Mouse (Mus musculus) erythroblast, embryonic 14.5 days (primary cell): ENCODE results near the gene Mybpc1. TPM values are rescaled to one million over a fixed set of nuclear protein-coding genes. Genes with fewer than 3 reads are reported as not detected.

Experiments used
- H3K27me3 ChIP-seq: 2 replicates; pipeline ENCODE4 v1.6.1; 2012; ENCODE audit warnings: inconsistent platforms; ENCODE audit not compliant: control insufficient read depth
- H3K36me3 ChIP-seq: 2 replicates; pipeline ENCODE4 v1.6.1; 2012; ENCODE audit warnings: mild to moderate bottlenecking, inconsistent platforms; ENCODE audit not compliant: control insufficient read depth
- H3K4me1 ChIP-seq: 2 replicates; pipeline ENCODE4 v1.6.1; 2012; ENCODE audit warnings: inconsistent platforms; ENCODE audit not compliant: control insufficient read depth
- H3K4me3 ChIP-seq: replicated peaks from 2 replicates; pipeline ENCODE3; 2012; ENCODE audit warnings: moderate library complexity, mild to moderate bottlenecking, inconsistent platforms
- H3K9me3 ChIP-seq: 2 replicates; pipeline ENCODE4 v1.6.1; 2012; ENCODE audit warnings: low read length, inconsistent platforms, mixed read lengths; ENCODE audit not compliant: control insufficient read depth
- GATA1 ChIP-seq: IDR thresholded peaks from 2 replicates; pipeline ENCODE4 v1.6.1; 2012; ENCODE audit warnings: low read length, inconsistent platforms, mixed read lengths
- TAL1 ChIP-seq: IDR thresholded peaks from 3 replicates; pipeline ENCODE4 v1.6.1; 2012; ENCODE audit warnings: low read length, inconsistent platforms, mixed read lengths
- polyA plus RNA-seq: library from polyadenylated mRNA; stranded (reverse); fragments of >175 nt; gene quantifications from 2 replicates; pipeline ENCODE4 v1.2.3, GENCODE M21; 2012

Mybpc1 gene
- polyA plus RNA-seq, 1 experiment: not detected

- Histone ChIP-seq H3K36me3 (no peaks in the 10 kb centered on the region), H3K4me3 (no peak overlapping the region), H3K4me1 (no peaks in the 10 kb centered on the region), H3K27me3 (no peaks in the 10 kb centered on the region), H3K9me3 (no peaks in the 10 kb centered on the region)
- no peak for TF ChIP-seq TAL1
- no peak for TF ChIP-seq GATA1
Observed at GRCm38 (mm10) chr10:88613051-88613450, 8.1 kb upstream of the Mybpc1 start.

GRCm38 (mm10) chr10:88606686-88607085 lies 1.7 kb upstream of the Mybpc1 start:
- Histone ChIP-seq H3K4me3 (no peak overlapping the region), H3K36me3 (no peaks in the 10 kb centered on the region), H3K27me3 (no peaks in the 10 kb centered on the region; the same call in 1 of the 2 replicates)

DNA sequence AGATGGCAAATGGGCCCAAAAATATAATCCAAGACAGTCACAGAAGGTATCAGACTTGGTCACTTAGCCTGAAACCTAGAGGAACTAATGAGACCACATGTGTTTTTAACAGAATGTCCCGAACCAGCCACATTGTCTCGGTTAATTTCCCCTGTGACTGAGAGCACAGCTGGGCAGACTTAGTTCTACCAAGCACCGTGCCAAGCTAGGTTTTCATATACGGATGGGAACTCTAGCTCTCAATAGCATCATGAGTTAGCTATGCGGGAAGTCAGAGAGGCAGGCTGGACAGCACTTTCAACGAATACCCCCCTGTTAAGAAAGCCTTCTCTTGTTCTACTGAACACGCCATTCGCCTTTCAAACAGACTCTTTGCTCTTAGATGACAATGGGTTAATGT lies 1.1 kb upstream of the Mybpc1 start:
- TF ChIP-seq GATA1: no peak
- TF ChIP-seq TAL1: no peak
- no peaks in the 10 kb centered on the region; the same call in 1 of the 2 replicates for H3K27me3 ChIP-seq
- H3K4me1 ChIP-seq: no peaks in the 10 kb centered on the region
- no peaks in the 10 kb centered on the region for H3K9me3 ChIP-seq
- H3K4me3 ChIP-seq: no peak overlapping the region
- H3K36me3 ChIP-seq: no peaks in the 10 kb centered on the region

More at GRCm38 (mm10) chr10:88606686-88607085, 1.7 kb upstream of the Mybpc1 start:
- H3K9me3 ChIP-seq: no peaks in the 10 kb centered on the region
- no peaks in the 10 kb centered on the region for H3K4me1 ChIP-seq
- no peak for TF ChIP-seq TAL1
- TF ChIP-seq GATA1: no peak

- no peaks in the 10 kb centered on the region for H3K36me3 ChIP-seq
- H3K4me1 ChIP-seq: no peaks in the 10 kb centered on the region
- H3K4me3 ChIP-seq: no peak overlapping the region
- no peak for TF ChIP-seq TAL1
- no peak for TF ChIP-seq GATA1
- no peaks in the 10 kb centered on the region; the same call in 1 of the 2 replicates for H3K27me3 ChIP-seq
- no peaks in the 10 kb centered on the region for H3K9me3 ChIP-seq
Observed at GRCm38 (mm10) chr10:88603773-88604172, 1.2 kb downstream of the Mybpc1 start.

DNA sequence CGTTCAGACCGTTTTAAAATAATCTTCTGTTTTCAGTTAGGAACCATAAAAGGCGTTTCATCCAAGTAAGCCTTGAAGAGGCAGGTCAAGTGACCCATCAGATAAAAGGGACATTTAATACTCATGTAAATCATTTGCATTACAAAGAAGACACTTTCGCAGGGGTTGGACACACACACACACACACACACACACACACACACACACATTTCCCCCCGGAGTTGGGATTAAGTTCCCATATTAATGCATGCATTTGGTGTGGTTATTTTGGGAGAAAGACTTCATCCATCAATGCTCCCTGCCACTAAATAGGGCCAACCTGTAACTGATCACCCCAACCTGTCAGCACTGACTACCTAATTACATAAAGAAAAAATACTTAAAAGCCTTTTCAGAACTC lies 1.7 kb downstream of the Mybpc1 start:
- Histone ChIP-seq H3K27me3 (no peaks in the 10 kb centered on the region; the same call in 1 of the 2 replicates), H3K4me1 (no peaks in the 10 kb centered on the region), H3K4me3 (no peak overlapping the region), H3K9me3 (no peaks in the 10 kb centered on the region), H3K36me3 (no peaks in the 10 kb centered on the region)
- TF ChIP-seq TAL1 (no peak), GATA1 (no peak)

- no peaks in the 10 kb centered on the region for H3K36me3 ChIP-seq
- H3K4me3 ChIP-seq: no peak overlapping the region
- H3K27me3 ChIP-seq: no peaks in the 10 kb centered on the region; the same call in 1 of the 2 replicates
- TF ChIP-seq TAL1 (no peak), GATA1 (no peak)
- H3K4me1 ChIP-seq: no peaks in the 10 kb centered on the region
- H3K9me3 ChIP-seq: no peaks in the 10 kb centered on the region
Observed at GRCm38 (mm10) chr10:88600591-88600990, 4.4 kb downstream of the Mybpc1 start.

DNA sequence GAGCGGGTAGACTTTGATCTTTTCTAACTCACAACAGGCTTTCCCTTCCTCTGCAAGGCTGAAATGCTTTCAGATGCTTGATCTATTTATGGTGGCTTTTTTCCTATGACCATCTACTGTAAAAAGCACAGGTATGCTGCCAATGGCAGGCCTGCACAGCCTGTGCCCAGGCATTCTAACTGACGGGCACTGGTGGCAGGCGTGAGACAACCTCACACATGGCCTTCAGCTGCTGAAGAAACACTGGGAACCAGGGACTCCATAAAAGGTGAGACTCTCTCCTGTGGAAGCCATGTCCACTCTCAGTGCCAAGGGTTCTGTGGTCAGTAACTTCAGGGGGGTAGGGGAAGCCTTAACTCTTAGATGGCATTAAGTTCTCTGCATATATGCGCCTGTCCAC lies 12.6 kb downstream of the Mybpc1 start:
- H3K27me3 ChIP-seq: no peaks in the 10 kb centered on the region
- H3K36me3 ChIP-seq: no peaks in the 10 kb centered on the region
- no peak overlapping the region for H3K4me3 ChIP-seq
- H3K9me3 ChIP-seq: no peaks in the 10 kb centered on the region; the same call in 1 of the 2 replicates
- H3K4me1 ChIP-seq: no peaks in the 10 kb centered on the region
- TF ChIP-seq GATA1 (no peak), TAL1 (no peak)

DNA sequence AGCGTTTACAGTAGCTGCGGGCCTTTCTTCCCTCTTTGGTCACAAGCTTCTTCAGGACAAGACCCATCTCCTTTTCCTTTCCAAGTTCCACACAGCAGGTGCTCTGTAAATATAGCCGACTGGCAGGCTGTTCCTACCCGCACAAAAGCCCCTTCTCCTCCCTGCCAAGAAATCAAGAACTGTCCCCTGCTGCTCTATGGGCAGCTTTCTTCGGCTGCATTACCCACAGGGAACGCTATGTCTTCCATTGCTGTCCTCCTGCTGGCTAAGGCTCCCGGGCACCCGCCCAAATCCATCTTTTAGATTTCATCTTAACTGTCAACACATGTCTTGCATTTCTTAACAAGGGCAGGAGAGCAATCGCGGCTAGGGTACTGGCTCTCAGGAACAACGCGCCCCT lies 13.9 kb downstream of the Mybpc1 start:
- Histone ChIP-seq H3K36me3 (no peaks in the 10 kb centered on the region), H3K9me3 (no peaks in the 10 kb centered on the region; the same call in 1 of the 2 replicates), H3K27me3 (no peaks in the 10 kb centered on the region), H3K4me3 (no peak overlapping the region), H3K4me1 (no peaks in the 10 kb centered on the region)
- TF ChIP-seq TAL1 (no peak), GATA1 (no peak)

DNA sequence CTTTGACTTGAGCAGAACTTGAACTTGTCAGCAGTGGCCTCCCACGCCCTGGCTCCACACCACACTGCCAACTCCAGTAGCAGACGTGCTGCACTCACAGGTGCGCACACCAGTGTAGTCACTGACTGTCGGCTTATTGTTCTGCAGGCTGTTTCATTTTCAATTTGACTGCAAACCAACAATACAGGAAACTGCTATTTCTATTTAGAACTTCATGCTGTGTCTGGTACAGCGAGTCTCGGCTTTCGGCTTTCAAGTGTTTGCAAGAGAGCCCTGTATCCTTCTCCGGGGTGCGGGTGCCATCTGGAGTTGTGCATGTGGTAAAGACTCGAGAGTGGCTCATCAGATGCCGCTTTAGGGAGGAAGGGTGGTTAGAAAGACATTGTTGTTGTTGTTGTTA lies 20.5 kb downstream of the Mybpc1 start:
- no peak for TF ChIP-seq TAL1
- TF ChIP-seq GATA1: no peak
- Histone ChIP-seq H3K4me1 (no peaks in the 10 kb centered on the region), H3K27me3 (no peaks in the 10 kb centered on the region), H3K36me3 (no peaks in the 10 kb centered on the region), H3K9me3 (no peaks in the 10 kb centered on the region), H3K4me3 (no peak overlapping the region)

- Histone ChIP-seq H3K4me1 (no peaks in the 10 kb centered on the region), H3K27me3 (no peaks in the 10 kb centered on the region), H3K9me3 (no peaks in the 10 kb centered on the region), H3K36me3 (no peaks in the 10 kb centered on the region), H3K4me3 (no peak overlapping the region)
- TF ChIP-seq GATA1: no peak
- TF ChIP-seq TAL1: no peak
Observed at GRCm38 (mm10) chr10:88580786-88581185, 24.2 kb downstream of the Mybpc1 start.
